Mouse (Mus musculus): Measurements from ENCODE around the gene Tbk1. TPM values are rescaled to one million over a fixed set of nuclear protein-coding genes. Genes with fewer than 3 reads are reported as not detected.

Tbk1 gene
- polyA plus RNA-seq, 1 experiment = 50.4 TPM

- DNase-seq (ENCODE audit: extremely low spot score in 1 of 2, low spot score in 1 of 2) = no peak
Measured at GRCm38 (mm10) chr10:121547162-121547561, 39.4 kb downstream of the Tbk1 start.

- no peak for DNase-seq (ENCODE audit: extremely low spot score in 1 of 2, low spot score in 1 of 2)
Measured at GRCm38 (mm10) chr10:121543577-121543976, 43.0 kb downstream of the Tbk1 start.

GRCm38 (mm10) chr10:121542156-121542555 is 44.4 kb downstream of the Tbk1 start:
- DNase-seq (ENCODE audit: extremely low spot score in 1 of 2, low spot score in 1 of 2) = no peak

GRCm38 (mm10) chr10:121534995-121535394 is 51.6 kb downstream of the Tbk1 start:
- no peak for DNase-seq (ENCODE audit: extremely low spot score in 1 of 2, low spot score in 1 of 2)

GRCm38 (mm10) chr10:121533137-121533872 is 53.3 kb downstream of the Tbk1 start:
- peak; percentile 28 to 76 for DNase-seq (ENCODE audit: extremely low spot score in 1 of 2, low spot score in 1 of 2)

- DNase-seq (ENCODE audit: extremely low spot score in 1 of 2, low spot score in 1 of 2) = no peak
Measured at GRCm38 (mm10) chr10:121531541-121531940, 55.0 kb downstream of the Tbk1 start.

- DNase-seq (ENCODE audit: extremely low spot score in 1 of 2, low spot score in 1 of 2) = no peak
Measured at GRCm38 (mm10) chr10:121530365-121531003, 56.1 kb downstream of the Tbk1 start.

GRCm38 (mm10) chr10:121529261-121529660 is 57.3 kb downstream of the Tbk1 start:
- no peak for DNase-seq (ENCODE audit: extremely low spot score in 1 of 2, low spot score in 1 of 2)

GRCm38 (mm10) chr10:121528470-121528869 is 58.1 kb downstream of the Tbk1 start:
- no peak for DNase-seq (ENCODE audit: extremely low spot score in 1 of 2, low spot score in 1 of 2)

GRCm38 (mm10) chr10:121527114-121527513 is 59.5 kb downstream of the Tbk1 start:
- no peak for DNase-seq (ENCODE audit: extremely low spot score in 1 of 2, low spot score in 1 of 2)

- DNase-seq (ENCODE audit: extremely low spot score in 1 of 2, low spot score in 1 of 2) = peak in 1 of 2 experiments; percentile 28
Measured at GRCm38 (mm10) chr10:121520923-121521585, 65.5 kb downstream of the Tbk1 start.

- DNase-seq (ENCODE audit: extremely low spot score in 1 of 2, low spot score in 1 of 2) = no peak
Measured at GRCm38 (mm10) chr10:121519710-121520109, 66.9 kb downstream of the Tbk1 start.

GRCm38 (mm10) chr10:121516008-121516600 is 70.5 kb downstream of the Tbk1 start:
- peak; percentile 59 to 92 for DNase-seq (ENCODE audit: extremely low spot score in 1 of 2, low spot score in 1 of 2)

- DNase-seq (ENCODE audit: extremely low spot score in 1 of 2, low spot score in 1 of 2) = no peak
Measured at GRCm38 (mm10) chr10:121509751-121510643, 76.6 kb downstream of the Tbk1 start.

GRCm38 (mm10) chr10:121507755-121508544 is 78.6 kb downstream of the Tbk1 start:
- DNase-seq (ENCODE audit: extremely low spot score in 1 of 2, low spot score in 1 of 2) = no peak

- DNase-seq (ENCODE audit: extremely low spot score in 1 of 2, low spot score in 1 of 2) = peak in 1 of 2 experiments; percentile 46
Measured at GRCm38 (mm10) chr10:121506731-121507583, 79.6 kb downstream of the Tbk1 start.

- no peak for DNase-seq (ENCODE audit: extremely low spot score in 1 of 2, low spot score in 1 of 2)
Measured at GRCm38 (mm10) chr10:121505929-121506328, 80.7 kb downstream of the Tbk1 start.

All from frontal cortex, adult 2 months (tissue).